Mouse (Mus musculus): ENCODE measurements around the gene Kbtbd7. TPM values are rescaled to one million over a fixed set of nuclear protein-coding genes. Genes with fewer than 3 reads are reported as not detected.

The Kbtbd7 gene
- polyA plus RNA-seq (2015; fragmentation: Nextera tagmentation; extraction: Ambion mirVana): 4.3 and 4.5 TPM in 2 replicates

GRCm38 (mm10) chr14:79425979-79426729 lies at the start of gene Kbtbd7:
Kbtbd7 (plus strand) TSS chr14:79426511.

GRCm38 (mm10) chr14:79390265-79390926 lies 35.9 kb upstream of the Kbtbd7 start, which contains the start of gene Naa16:
Naa16 (minus strand) TSS chr14:79390778.

GRCm38 (mm10) chr14:79397321-79398122 lies 28.8 kb upstream of the Kbtbd7 start, which contains the start of gene Mtrf1:
Mtrf1 (plus strand) TSS chr14:79397772.

GRCm38 (mm10) chr14:79451681-79452590 lies 25.6 kb downstream of the Kbtbd7 start, which contains the start of gene Kbtbd6:
Kbtbd6 (plus strand) TSS chr14:79451835.

Other genes starting within 250 kb of the Kbtbd7 start
- not detected in 2 replicates for gene Zfp957, start 179.1 kb upstream of the Kbtbd7 start, polyA plus RNA-seq (2015; fragmentation: Nextera tagmentation; extraction: Ambion mirVana)
- gene Rgcc, start 124.9 kb upstream of the Kbtbd7 start, polyA plus RNA-seq (2015; fragmentation: Nextera tagmentation; extraction: Ambion mirVana): 281 and 328 TPM in 2 replicates
- gene Naa16, start 35.7 kb upstream of the Kbtbd7 start, polyA plus RNA-seq (2015; fragmentation: Nextera tagmentation; extraction: Ambion mirVana): 36.6 and 39.9 TPM in 2 replicates
- 6.0 and 6.2 TPM in 2 replicates for gene Mtrf1, start 28.7 kb upstream of the Kbtbd7 start, polyA plus RNA-seq (2015; fragmentation: Nextera tagmentation; extraction: Ambion mirVana)
- gene Kbtbd6, start 25.3 kb downstream of the Kbtbd7 start, polyA plus RNA-seq (2015; fragmentation: Nextera tagmentation; extraction: Ambion mirVana): 3.6 and 4.8 TPM in 2 replicates
- 20.6 and 24.2 TPM in 2 replicates for gene Elf1, start 54.7 kb downstream of the Kbtbd7 start, polyA plus RNA-seq (2015; fragmentation: Nextera tagmentation; extraction: Ambion mirVana)
- gene Wbp4, start 55.0 kb downstream of the Kbtbd7 start, polyA plus RNA-seq (2015; fragmentation: Nextera tagmentation; extraction: Ambion mirVana): 24.5 and 27.2 TPM in 2 replicates
- 54.4 and 56.6 TPM in 2 replicates for gene Sugt1, start 161.2 kb downstream of the Kbtbd7 start, polyA plus RNA-seq (2015; fragmentation: Nextera tagmentation; extraction: Ambion mirVana)
- not detected in 2 replicates for gene Cnmd, start 235.7 kb downstream of the Kbtbd7 start, polyA plus RNA-seq (2015; fragmentation: Nextera tagmentation; extraction: Ambion mirVana)

Data from spleen, postnatal 0 days (tissue).